Comparison of ENCODE assay signal across 8 mouse cellular contexts in genomic region chr4:32074399-32075296, GRCm38 (mm10).
A peak's percentile ranks its signal among the peaks of the same experiment; 100 is the strongest.
DNase-seq lines count a peak whose midpoint lies in the region; ATAC-seq and TF ChIP-seq lines count a peak whose summit lies in the region.
"Had no signal": no experiment of that assay in that cellular context is flagged by ENCODE, and none has a peak within 500 bp of the region (broad histone marks: within the 10 kb centered on the region; RNA-seq: fewer than 3 reads in every experiment).

No protein-coding gene starts in this region.

- no peaks in the 10 kb centered on the region for H3K4me1 ChIP-seq in liver, embryonic 12.5 days
- no peaks in the 10 kb centered on the region for H3K4me1 ChIP-seq in liver, postnatal 0 days (ENCODE audit: insufficient read depth)
- peaks cover 10% of the 10 kb centered on the region for H3K4me1 ChIP-seq in embryonic facial prominence, embryonic 13.5 days
- H3K4me1 ChIP-seq in midbrain, embryonic 15.5 days, result peaks cover 34% of the 10 kb centered on the region

- no peak for DNase-seq in liver, postnatal 0 days
- DNase-seq in layer of hippocampus, adult 11-12 months (ENCODE audit: low spot score), result peak; percentile 39
- no peak for DNase-seq in adrenal gland, postnatal 4 days (ENCODE audit: low spot score in 2 of 2)

- no peak overlapping the region for H3K27ac ChIP-seq in liver, embryonic 12.5 days
- no peak overlapping the region for H3K27ac ChIP-seq in liver, postnatal 0 days (ENCODE audit: low read depth)
- H3K27ac ChIP-seq in embryonic facial prominence, embryonic 13.5 days, result no peak overlapping the region
- H3K27ac ChIP-seq in midbrain, embryonic 15.5 days, result peak overlapping the region; percentile 87
- H3K27ac ChIP-seq: liver, embryonic 14.5 days had no signal

- H3K4me3 ChIP-seq in liver, embryonic 12.5 days, result no peak overlapping the region
- H3K4me3 ChIP-seq in liver, postnatal 0 days (ENCODE audit: low read depth, low read length), result no peak overlapping the region
- H3K4me3 ChIP-seq in embryonic facial prominence, embryonic 13.5 days, result peak overlapping the region; percentile 23
- H3K4me3 ChIP-seq in midbrain, embryonic 15.5 days, result peak overlapping the region; percentile 23

- 34% methylated on average over 22 of the region's 22 CpGs for WGBS in liver, embryonic 12.5 days (ENCODE audit: insufficient replicate concordance)
- 29% methylated on average over 22 of the region's 22 CpGs for WGBS in liver, postnatal 0 days (ENCODE audit: insufficient replicate concordance)
- 11% methylated on average over 22 of the region's 22 CpGs for WGBS in embryonic facial prominence, embryonic 13.5 days
- WGBS in midbrain, embryonic 15.5 days, result 1% methylated on average over 22 of the region's 22 CpGs

- TF ChIP-seq CTCF in liver, postnatal 0 days (IDR thresholded peaks at IDR 0.05; ENCODE audit: low read depth), result no peak

- H3K9me3 ChIP-seq in liver, embryonic 12.5 days (replicated peaks), result peaks cover 4% of the 10 kb centered on the region; the same call in 1 of the 2 replicates
- H3K9me3 ChIP-seq in liver, postnatal 0 days (ENCODE audit: low read length), result peaks cover 2% of the 10 kb centered on the region; the same call in 1 of the 2 replicates
- H3K9me3 ChIP-seq in embryonic facial prominence, embryonic 13.5 days, result peaks cover 5% of the 10 kb centered on the region; the same call in 1 of the 2 replicates
- peaks cover 3% of the 10 kb centered on the region; the same call in 1 of the 2 replicates for H3K9me3 ChIP-seq in midbrain, embryonic 15.5 days

- no peak for TF ChIP-seq EP300 in liver, postnatal 0 days (IDR thresholded peaks at IDR 0.05; ENCODE audit: low read depth)

- H3K36me3 ChIP-seq in liver, embryonic 12.5 days, result no peaks in the 10 kb centered on the region
- H3K36me3 ChIP-seq in liver, postnatal 0 days (replicated peaks; ENCODE audit: insufficient read depth, low read length), result no peaks in the 10 kb centered on the region
- H3K36me3 ChIP-seq in embryonic facial prominence, embryonic 13.5 days, result no peaks in the 10 kb centered on the region
- H3K36me3 ChIP-seq in midbrain, embryonic 15.5 days (replicated peaks), result no peaks in the 10 kb centered on the region

- H3K27me3 ChIP-seq in liver, embryonic 12.5 days (replicated peaks), result 0 out of 2 replicates have a peak, but pooled peaks cover 4% of the 10 kb centered on the region
- H3K27me3 ChIP-seq in liver, postnatal 0 days (ENCODE audit: insufficient read depth, low read length), result no peaks in the 10 kb centered on the region
- 0 out of 2 replicates have a peak, but pooled peaks cover 4% of the 10 kb centered on the region for H3K27me3 ChIP-seq in embryonic facial prominence, embryonic 13.5 days
- H3K27me3 ChIP-seq in midbrain, embryonic 15.5 days (replicated peaks), result no peaks in the 10 kb centered on the region

- no peak overlapping the region for H3K9ac ChIP-seq in liver, embryonic 12.5 days
- H3K9ac ChIP-seq in liver, postnatal 0 days (replicated peaks), result no peak overlapping the region
- peak overlapping the region; percentile 32; the same call in 1 of the 2 replicates for H3K9ac ChIP-seq in embryonic facial prominence, embryonic 13.5 days
- H3K9ac ChIP-seq in midbrain, embryonic 15.5 days, result peak overlapping the region; percentile 43
- H3K9ac ChIP-seq: liver, embryonic 14.5 days had no signal

- peak overlapping the region; percentile 0; the same call in 1 of the 2 replicates for H3K4me2 ChIP-seq in liver, embryonic 12.5 days
- H3K4me2 ChIP-seq in liver, postnatal 0 days (ENCODE audit: low read depth, low read length), result no peak overlapping the region
- H3K4me2 ChIP-seq in embryonic facial prominence, embryonic 13.5 days, result peak overlapping the region; percentile 55
- peak overlapping the region; percentile 53 for H3K4me2 ChIP-seq in midbrain, embryonic 15.5 days

- ATAC-seq in liver, embryonic 12.5 days, result no peak
- ATAC-seq in liver, postnatal 0 days, result no peak
- ATAC-seq in embryonic facial prominence, embryonic 13.5 days (ENCODE audit: insufficient number of reproducible peaks, insufficient read depth, low FRiP score, low TSS enrichment, low read depth), result no peak
- peak; percentile 85 for ATAC-seq in midbrain, embryonic 15.5 days (replicated peaks)
- no peak for ATAC-seq in activated CD4-positive, CD25-positive, alpha-beta regulatory T cell, adult 4 months

Comparison
In these comparisons a context has a peak if more than half of its experiments do, and no peak if none do; other contexts are left out.
1. H3K4me3 ChIP-seq: peak in embryonic facial prominence, embryonic 13.5 days (single experiment) and midbrain, embryonic 15.5 days (single experiment); none in liver, embryonic 12.5 days (single experiment) and liver, postnatal 0 days (single experiment).
2. H3K9ac ChIP-seq: peak in embryonic facial prominence, embryonic 13.5 days (single experiment) and midbrain, embryonic 15.5 days (single experiment); none in liver, embryonic 12.5 days (single experiment) and liver, postnatal 0 days (single experiment).